In genomic region chr1:133911456-133911855, GRCm38 (mm10) we compare ENCODE assay signal across 8 mouse cellular contexts. TPM values are rescaled to one million over a fixed set of nuclear protein-coding genes. Genes with fewer than 3 reads are reported as not detected.
DNase-seq lines count a peak whose midpoint lies in the region.

No protein-coding gene starts in this region.

- H3K9me3 ChIP-seq in heart, embryonic 10.5 days, result no peaks in the 10 kb centered on the region

- 24% methylated on average over 4 of the region's 4 CpGs for WGBS in heart, embryonic 10.5 days

- H3K4me3 ChIP-seq in heart, embryonic 10.5 days, result no peak overlapping the region

- peaks cover 30% of the 10 kb centered on the region for H3K4me1 ChIP-seq in heart, embryonic 10.5 days

- peak; percentile 96 for DNase-seq in heart, adult 11 months
- DNase-seq in heart, embryonic 10.5 days (ENCODE audit: low spot score), result no peak
- peak; percentile 75 for DNase-seq in urinary bladder, postnatal 25 days (ENCODE audit: low spot score)
- DNase-seq in urinary bladder, adult 2 months (ENCODE audit: low spot score), result no peak
- peak; percentile 90 for DNase-seq in embryo, embryonic 10.5 days (ENCODE audit: low spot score)
- DNase-seq in hindlimb bud, embryonic 11.5 days (ENCODE audit: extremely low spot score, low read depth, low spot score), result peak; percentile 58
- DNase-seq in lung, postnatal 14 days, result peak; percentile 84
- peak; percentile 88 for DNase-seq in testis, postnatal 10 days (ENCODE audit: low spot score)

- H3K36me3 ChIP-seq in heart, embryonic 10.5 days, result no peaks in the 10 kb centered on the region

- peaks cover 63% of the 10 kb centered on the region for H3K27me3 ChIP-seq in heart, embryonic 10.5 days (ENCODE audit: insufficient read depth, poor library complexity, severe bottlenecking)

- no peak overlapping the region for H3K27ac ChIP-seq in heart, embryonic 10.5 days

RNA-seq across cellular contexts. Expression of gene Optc, which starts 3.7 kb away (rescaled TPM):
- polyA plus RNA-seq in heart, embryonic 10.5 days (2016; fragmentation: Nextera tagmentation; extraction: Ambion mirVana), result 0.16 and 0.69 TPM in 2 replicates
- 133 and 156 TPM in 2 replicates for polyA plus RNA-seq in urinary bladder, adult 2 months (2012; rRNA removed)

RNA-seq across cellular contexts. Expression of gene Prelp, which starts 9.8 kb away (rescaled TPM):
- polyA plus RNA-seq in heart, embryonic 10.5 days (2016; fragmentation: Nextera tagmentation; extraction: Ambion mirVana), result 0.16 and 0.31 TPM in 2 replicates
- polyA plus RNA-seq in urinary bladder, adult 2 months (2012; rRNA removed), result 89.1 and 164 TPM in 2 replicates

Comparison
In these comparisons a context has a peak if more than half of its experiments do, and no peak if none do; other contexts are left out.
1. DNase-seq: peak in heart, adult 11 months (single experiment), urinary bladder, postnatal 25 days (single experiment), embryo, embryonic 10.5 days (single experiment), hindlimb bud, embryonic 11.5 days (single experiment), lung, postnatal 14 days (single experiment) and testis, postnatal 10 days (single experiment); none in heart, embryonic 10.5 days (single experiment) and urinary bladder, adult 2 months (single experiment).
2. RNA of gene Optc, which starts 3.7 kb away (polyA plus RNA-seq): 133 to 156 TPM in urinary bladder, adult 2 months; 0.16 to 0.69 TPM in heart, embryonic 10.5 days; every median in the first group is over 10 times any median in the second.
3. RNA of gene Prelp, which starts 9.8 kb away (polyA plus RNA-seq): 89.1 to 164 TPM in urinary bladder, adult 2 months; 0.16 to 0.31 TPM in heart, embryonic 10.5 days; every median in the first group is over 10 times any median in the second.